Mouse (Mus musculus) ES-Bruce4 (cell line): Measurements from ENCODE around the gene Chil6. TPM values are rescaled to one million over a fixed set of nuclear protein-coding genes. Genes with fewer than 3 reads are reported as not detected.

Experiments
- H3K27ac ChIP-seq: 2 replicates; pipeline ENCODE4 v1.5.1; 2012; ENCODE audit warnings: low read length, inconsistent platforms; ENCODE audit not compliant: insufficient read depth
- H3K27me3 ChIP-seq: 2 replicates; pipeline ENCODE4 v1.6.1; 2012; ENCODE audit warnings: mild to moderate bottlenecking, low read length, inconsistent platforms; ENCODE audit not compliant: control insufficient read depth, poor library complexity, insufficient read depth, severe bottlenecking
- H3K36me3 ChIP-seq: 2 replicates; pipeline ENCODE4 v1.6.1; 2012; ENCODE audit warnings: inconsistent platforms, mild to moderate bottlenecking, low read length, moderate library complexity; ENCODE audit not compliant: control insufficient read depth, poor library complexity, insufficient read depth, severe bottlenecking
- H3K4me1 ChIP-seq: one replicate; pipeline ENCODE4 v1.8.1; 2011; ENCODE audit warnings: low read length; ENCODE audit not compliant: control insufficient read depth, insufficient read depth
- H3K4me3 ChIP-seq: 2 replicates; pipeline ENCODE4 v1.5.1; 2011; ENCODE audit warnings: low read depth, mild to moderate bottlenecking, low read length
- H3K9ac ChIP-seq: 2 replicates; pipeline ENCODE4 v1.6.1; 2012; ENCODE audit warnings: low read depth, mild to moderate bottlenecking, inconsistent platforms; ENCODE audit not compliant: poor library complexity, severe bottlenecking
- H3K9me3 ChIP-seq: replicated peaks from 2 replicates; pipeline ENCODE4 v1.6.1; 2012; ENCODE audit warnings: mild to moderate bottlenecking, low read length, inconsistent platforms; ENCODE audit not compliant: control insufficient read depth, poor library complexity, insufficient read depth, severe bottlenecking
- CTCF ChIP-seq: IDR thresholded peaks from one replicate; pipeline ENCODE4 v1.8.1; 2011; ENCODE audit warnings: low read depth, low read length
- EP300 ChIP-seq: IDR thresholded peaks from 2 replicates; pipeline ENCODE4 v1.6.1; 2011; ENCODE audit warnings: low read depth, low read length; ENCODE audit not compliant: insufficient read depth
- POLR2A ChIP-seq: IDR thresholded peaks from one replicate; pipeline ENCODE4 v1.8.1; 2011; ENCODE audit warnings: low read length; ENCODE audit not compliant: insufficient read depth
- polyA plus RNA-seq: library from polyadenylated mRNA; stranded (reverse); fragments of >200 nt; gene quantifications from 2 replicates; pipeline ENCODE4 v1.2.4, GENCODE M21; 2011; ENCODE audit warnings: low read depth; ENCODE audit not compliant: missing spikeins, insufficient read depth, insufficient read length

Chil6 gene
- not detected in 2 replicates for polyA plus RNA-seq

GRCm38 (mm10) chr3:106406082-106406481 lies at the start of gene Chil6:
Gene Chil6 (minus strand): TSS chr3:106406182.
- H3K4me3 ChIP-seq, result no peak within 1 kb of the TSS
- H3K27ac ChIP-seq, result no peak within 1 kb of the TSS
- H3K9me3 ChIP-seq, result no peaks in the 10 kb centered on the region
- no peak within 1 kb of the TSS for H3K9ac ChIP-seq
- H3K4me1 ChIP-seq, result no peaks in the 10 kb centered on the region
- TF ChIP-seq CTCF, result no peak
- no peak for TF ChIP-seq EP300
- TF ChIP-seq POLR2A, result no peak
- no peaks in the 10 kb centered on the region for H3K27me3 ChIP-seq
- no peaks in the 10 kb centered on the region for H3K36me3 ChIP-seq

GRCm38 (mm10) chr3:106452616-106453015 lies 46.6 kb upstream of the Chil6 start:
- Histone ChIP-seq H3K9ac (no peak overlapping the region), H3K27me3 (no peaks in the 10 kb centered on the region), H3K4me3 (no peak overlapping the region), H3K9me3 (no peaks in the 10 kb centered on the region), H3K4me1 (no peaks in the 10 kb centered on the region), H3K27ac (no peak overlapping the region), H3K36me3 (no peaks in the 10 kb centered on the region)
- no peak for TF ChIP-seq EP300
- no peak for TF ChIP-seq CTCF
- TF ChIP-seq POLR2A, result no peak

- TF ChIP-seq EP300 (no peak), POLR2A (no peak), CTCF (no peak)
- no peaks in the 10 kb centered on the region for H3K36me3 ChIP-seq
- H3K4me3 ChIP-seq, result no peak overlapping the region
- no peaks in the 10 kb centered on the region for H3K27me3 ChIP-seq
- no peaks in the 10 kb centered on the region for H3K4me1 ChIP-seq
- H3K9me3 ChIP-seq, result no peaks in the 10 kb centered on the region
- no peak overlapping the region for H3K27ac ChIP-seq
- no peak overlapping the region for H3K9ac ChIP-seq
Measured at GRCm38 (mm10) chr3:106449567-106449966, 43.6 kb upstream of the Chil6 start.

GRCm38 (mm10) chr3:106448995-106449394 lies 43.0 kb upstream of the Chil6 start:
- Histone ChIP-seq H3K4me3 (no peak overlapping the region), H3K9ac (no peak overlapping the region), H3K27ac (no peak overlapping the region), H3K9me3 (no peaks in the 10 kb centered on the region), H3K4me1 (no peaks in the 10 kb centered on the region), H3K36me3 (no peaks in the 10 kb centered on the region), H3K27me3 (no peaks in the 10 kb centered on the region)
- TF ChIP-seq POLR2A (no peak), EP300 (no peak), CTCF (no peak)

GRCm38 (mm10) chr3:106448571-106448970 lies 42.6 kb upstream of the Chil6 start:
- Histone ChIP-seq H3K36me3 (no peaks in the 10 kb centered on the region), H3K9me3 (no peaks in the 10 kb centered on the region), H3K9ac (no peak overlapping the region), H3K27ac (no peak overlapping the region), H3K27me3 (no peaks in the 10 kb centered on the region), H3K4me3 (no peak overlapping the region), H3K4me1 (no peaks in the 10 kb centered on the region)
- TF ChIP-seq EP300, result no peak
- peak; percentile 22 for TF ChIP-seq CTCF
- no peak for TF ChIP-seq POLR2A

Other genes with a start within 250 kb of the Chil6 start
- not detected in 2 replicates for gene Chil3, start 238.6 kb downstream of the Chil6 start, polyA plus RNA-seq
- not detected in 2 replicates for gene Chil4, start 186.7 kb downstream of the Chil6 start, polyA plus RNA-seq
- 1.0 and 1.6 TPM in 2 replicates for gene Dennd2d, start 76.2 kb upstream of the Chil6 start, polyA plus RNA-seq
- gene Dram2, start 141.6 kb upstream of the Chil6 start, polyA plus RNA-seq, result 32.1 and 37.5 TPM in 2 replicates
- 49.6 and 53.9 TPM in 2 replicates for gene Cept1, start 141.6 kb upstream of the Chil6 start, polyA plus RNA-seq